Comparison of ENCODE assay signal across 27 mouse cellular contexts in genomic region chr3:14971647-14972046, GRCm38 (mm10).
DNase-seq lines count a peak whose midpoint lies in the region; ATAC-seq and TF ChIP-seq lines count a peak whose summit lies in the region.
"Had no signal": no experiment of that assay in that cellular context is flagged by ENCODE, and none has a peak within 500 bp of the region (broad histone marks: within the 10 kb centered on the region; RNA-seq: fewer than 3 reads in every experiment).

No protein-coding gene starts in this region.

- no peak overlapping the region for H3K27ac ChIP-seq in intestine, embryonic 16.5 days (ENCODE audit: low read length)
- H3K27ac ChIP-seq in intestine, embryonic 15.5 days: no peak overlapping the region
- H3K27ac ChIP-seq in liver, embryonic 16.5 days (ENCODE audit: low read length): no peak overlapping the region
- H3K27ac ChIP-seq in liver, postnatal 0 days (ENCODE audit: low read depth): 0 out of 2 replicates have a peak overlapping the region, but pooled peaks have one; percentile 7
- H3K27ac ChIP-seq in stomach, embryonic 16.5 days (ENCODE audit: low read length): no peak overlapping the region
- H3K27ac ChIP-seq: embryonic facial prominence, embryonic 13.5 days; forebrain, embryonic 10.5 days; forebrain, embryonic 13.5 days; heart, adult 2 months; heart, embryonic 10.5 days; heart, embryonic 13.5 days; hindbrain, embryonic 14.5 days; hindbrain, postnatal 0 days had no signal

- no peaks in the 10 kb centered on the region for H3K27me3 ChIP-seq in intestine, embryonic 16.5 days (replicated peaks; ENCODE audit: control insufficient read depth, insufficient read depth, low read length)
- no peaks in the 10 kb centered on the region for H3K27me3 ChIP-seq in intestine, embryonic 15.5 days (replicated peaks)
- H3K27me3 ChIP-seq in liver, embryonic 16.5 days (ENCODE audit: control insufficient read depth, insufficient read depth, low read depth, low read length): no peaks in the 10 kb centered on the region
- H3K27me3 ChIP-seq in liver, postnatal 0 days (ENCODE audit: insufficient read depth, low read length): no peaks in the 10 kb centered on the region
- H3K27me3 ChIP-seq in stomach, embryonic 16.5 days (ENCODE audit: control insufficient read depth, insufficient read depth, low read length): no peaks in the 10 kb centered on the region
- H3K27me3 ChIP-seq: embryonic facial prominence, embryonic 13.5 days; forebrain, embryonic 13.5 days; heart, embryonic 13.5 days had no signal

- no peak for TF ChIP-seq CTCF in liver, postnatal 0 days (IDR thresholded peaks at IDR 0.05; ENCODE audit: low read depth)

- DNase-seq in liver, postnatal 0 days: no peak
- no peak for DNase-seq in embryo, embryonic 10.5 days (ENCODE audit: low spot score)
- DNase-seq: adrenal gland, postnatal 10 days; cerebellum, adult 11-12 months; cerebellum, adult 8-10 months; cerebellum, postnatal 10 days; gastrocnemius, postnatal 10 days; gastrocnemius, postnatal 36 days; heart, adult 2 months; heart, postnatal 14 days; heart, postnatal 4 days had no signal

- H3K36me3 ChIP-seq in intestine, embryonic 16.5 days (ENCODE audit: control insufficient read depth, insufficient read depth, low read length): no peaks in the 10 kb centered on the region
- no peaks in the 10 kb centered on the region for H3K36me3 ChIP-seq in intestine, embryonic 15.5 days
- no peaks in the 10 kb centered on the region for H3K36me3 ChIP-seq in liver, embryonic 16.5 days (ENCODE audit: control insufficient read depth, insufficient read depth)
- no peaks in the 10 kb centered on the region for H3K36me3 ChIP-seq in liver, postnatal 0 days (replicated peaks; ENCODE audit: insufficient read depth, low read length)
- no peaks in the 10 kb centered on the region for H3K36me3 ChIP-seq in stomach, embryonic 16.5 days (ENCODE audit: control insufficient read depth, insufficient read depth, low read length)
- H3K36me3 ChIP-seq: embryonic facial prominence, embryonic 13.5 days; forebrain, embryonic 10.5 days; heart, embryonic 10.5 days; heart, embryonic 13.5 days had no signal

- WGBS in intestine, embryonic 16.5 days: 70% methylated on average over 2 of the region's 2 CpGs
- 75% methylated on average over 2 of the region's 2 CpGs for WGBS in intestine, embryonic 15.5 days
- 52% methylated on average over 2 of the region's 2 CpGs for WGBS in liver, embryonic 16.5 days (ENCODE audit: insufficient replicate concordance)
- WGBS in liver, postnatal 0 days (ENCODE audit: insufficient replicate concordance): 61% methylated on average over 2 of the region's 2 CpGs
- WGBS in stomach, embryonic 16.5 days: 56% methylated on average over 2 of the region's 2 CpGs

- H3K4me3 ChIP-seq in intestine, embryonic 16.5 days (ENCODE audit: low read length): no peak overlapping the region
- no peak overlapping the region for H3K4me3 ChIP-seq in intestine, embryonic 15.5 days (replicated peaks)
- no peak overlapping the region for H3K4me3 ChIP-seq in liver, embryonic 16.5 days (ENCODE audit: low read depth, low read length)
- H3K4me3 ChIP-seq in liver, postnatal 0 days (ENCODE audit: low read depth, low read length): no peak overlapping the region
- no peak overlapping the region for H3K4me3 ChIP-seq in stomach, embryonic 16.5 days (replicated peaks; ENCODE audit: low read length)
- H3K4me3 ChIP-seq: embryonic facial prominence, embryonic 13.5 days; erythroblast, embryonic 14.5 days; forebrain, embryonic 10.5 days; forebrain, embryonic 13.5 days; heart, adult 2 months; heart, embryonic 10.5 days; heart, embryonic 13.5 days had no signal

- no peak overlapping the region for H3K9ac ChIP-seq in intestine, embryonic 16.5 days (ENCODE audit: low read depth, low read length)
- no peak overlapping the region for H3K9ac ChIP-seq in intestine, embryonic 15.5 days
- H3K9ac ChIP-seq in liver, embryonic 16.5 days (ENCODE audit: low read depth, low read length): no peak overlapping the region
- H3K9ac ChIP-seq in liver, postnatal 0 days (replicated peaks): no peak overlapping the region
- no peak overlapping the region for H3K9ac ChIP-seq in stomach, embryonic 16.5 days (ENCODE audit: low read length)
- H3K9ac ChIP-seq: embryonic facial prominence, embryonic 13.5 days; forebrain, embryonic 13.5 days; heart, embryonic 13.5 days; hindbrain, embryonic 14.5 days had no signal

- H3K9me3 ChIP-seq in intestine, embryonic 16.5 days (ENCODE audit: control insufficient read depth, low read length): no peaks in the 10 kb centered on the region
- no peaks in the 10 kb centered on the region for H3K9me3 ChIP-seq in intestine, embryonic 15.5 days
- H3K9me3 ChIP-seq in liver, embryonic 16.5 days (replicated peaks; ENCODE audit: control insufficient read depth, low read length): no peaks in the 10 kb centered on the region
- H3K9me3 ChIP-seq in liver, postnatal 0 days (ENCODE audit: low read length): no peaks in the 10 kb centered on the region
- H3K9me3 ChIP-seq in stomach, embryonic 16.5 days (replicated peaks; ENCODE audit: control insufficient read depth, low read length): no peaks in the 10 kb centered on the region
- H3K9me3 ChIP-seq: embryonic facial prominence, embryonic 13.5 days; forebrain, embryonic 10.5 days; forebrain, embryonic 13.5 days; heart, embryonic 10.5 days; heart, embryonic 13.5 days had no signal

- ATAC-seq in intestine, embryonic 16.5 days: peak; percentile 55; the same call in 1 of the 2 replicates
- ATAC-seq in intestine, embryonic 15.5 days: no peak
- peak; percentile 70; the same call in 1 of the 2 replicates for ATAC-seq in liver, embryonic 16.5 days (ENCODE audit: low read depth)
- peak; percentile 90 for ATAC-seq in liver, postnatal 0 days
- peak; percentile 89; the same call in 1 of the 2 replicates for ATAC-seq in stomach, embryonic 16.5 days (ENCODE audit: insufficient read depth, low FRiP score)
- ATAC-seq in erythroid progenitor cell, adult 5-6 weeks (replicated peaks; ENCODE audit: low FRiP score, poor library complexity, severe bottlenecking): no peak
- ATAC-seq: CD4-positive, CD25-positive, alpha-beta regulatory T cell, adult 4 months; forebrain, embryonic 13.5 days; forebrain, embryonic 16.5 days; hindbrain, postnatal 0 days; inflammation-experienced regulatory T-cells, adult 6 months had no signal

- H3K4me2 ChIP-seq in intestine, embryonic 16.5 days (ENCODE audit: low read depth, low read length): no peak overlapping the region
- H3K4me2 ChIP-seq in intestine, embryonic 15.5 days (replicated peaks): no peak overlapping the region
- H3K4me2 ChIP-seq in liver, embryonic 16.5 days (ENCODE audit: low read depth, low read length): no peak overlapping the region
- no peak overlapping the region for H3K4me2 ChIP-seq in liver, postnatal 0 days (ENCODE audit: low read depth, low read length)
- no peak overlapping the region for H3K4me2 ChIP-seq in stomach, embryonic 16.5 days (ENCODE audit: low read depth, low read length)
- H3K4me2 ChIP-seq: embryonic facial prominence, embryonic 13.5 days; forebrain, embryonic 13.5 days; heart, embryonic 13.5 days; hindbrain, embryonic 14.5 days had no signal

- no peaks in the 10 kb centered on the region for H3K4me1 ChIP-seq in intestine, embryonic 16.5 days (ENCODE audit: control insufficient read depth, insufficient read depth, low read length)
- no peaks in the 10 kb centered on the region for H3K4me1 ChIP-seq in intestine, embryonic 15.5 days (replicated peaks)
- H3K4me1 ChIP-seq in liver, embryonic 16.5 days (ENCODE audit: control insufficient read depth, low read depth, low read length): no peaks in the 10 kb centered on the region
- H3K4me1 ChIP-seq in liver, postnatal 0 days (ENCODE audit: insufficient read depth): no peaks in the 10 kb centered on the region
- H3K4me1 ChIP-seq in stomach, embryonic 16.5 days (ENCODE audit: control insufficient read depth, insufficient read depth, low read length): no peaks in the 10 kb centered on the region
- H3K4me1 ChIP-seq: embryonic facial prominence, embryonic 13.5 days; forebrain, embryonic 10.5 days; forebrain, embryonic 13.5 days; heart, embryonic 10.5 days; heart, embryonic 13.5 days had no signal

- no peak for TF ChIP-seq EP300 in liver, postnatal 0 days (IDR thresholded peaks at IDR 0.05; ENCODE audit: low read depth)

Comparison
In these comparisons a context has a peak if more than half of its experiments do, and no peak if none do; other contexts are left out.
1. ATAC-seq: peak in intestine, embryonic 16.5 days (single experiment), liver, embryonic 16.5 days (single experiment), liver, postnatal 0 days (single experiment) and stomach, embryonic 16.5 days (single experiment); none in intestine, embryonic 15.5 days (single experiment) and erythroid progenitor cell, adult 5-6 weeks (single experiment).